Mouse (Mus musculus): Measurements from ENCODE around the gene Vmn2r108. TPM values are rescaled to one million over a fixed set of nuclear protein-coding genes. Genes with fewer than 3 reads are reported as not detected.
"Not testable (repeated sequence)": the region's sequence is repeated elsewhere in the genome, so short reads cannot be mapped to it uniquely, and the experiment has no call there.

Gene Vmn2r108
- polyA plus RNA-seq (2017; shearing (Covaris generic)), result not detected

GRCm38 (mm10) chr17:20481231-20481630 lies at the start of gene Vmn2r108:
Vmn2r108 (minus strand) TSS chr17:20481331.
- ATAC-seq, result no peak

- ATAC-seq, result not testable (repeated sequence)
Measured at GRCm38 (mm10) chr17:20508247-20508646, 27.1 kb upstream of the Vmn2r108 start.

GRCm38 (mm10) chr17:20497858-20498257 lies 16.7 kb upstream of the Vmn2r108 start, which contains the start of gene Vmn1r225:
Vmn1r225 (plus strand) TSS chr17:20498158.
- no peak for ATAC-seq

GRCm38 (mm10) chr17:20473311-20473710 lies 7.8 kb downstream of the Vmn2r108 start:
- ATAC-seq, result no peak

GRCm38 (mm10) chr17:20439263-20439662 lies 41.9 kb downstream of the Vmn2r108 start:
- ATAC-seq, result no peak

GRCm38 (mm10) chr17:20413846-20414245 lies 67.3 kb downstream of the Vmn2r108 start, which contains the start of gene Vmn1r224:
Vmn1r224 (plus strand) TSS chr17:20414146.
- ATAC-seq, result no peak

Other genes starting within 250 kb of the Vmn2r108 start
- gene Vmn2r105, start 246.3 kb downstream of the Vmn2r108 start, polyA plus RNA-seq (2017; shearing (Covaris generic)), result not detected
- not detected for gene Vmn2r106, start 195.8 kb downstream of the Vmn2r108 start, polyA plus RNA-seq (2017; shearing (Covaris generic))
- gene Vmn2r107, start 136.1 kb downstream of the Vmn2r108 start, polyA plus RNA-seq (2017; shearing (Covaris generic)), result not detected
- not detected for gene Vmn1r224, start 67.2 kb downstream of the Vmn2r108 start, polyA plus RNA-seq (2017; shearing (Covaris generic))
- gene Vmn1r225, start 16.8 kb upstream of the Vmn2r108 start, polyA plus RNA-seq (2017; shearing (Covaris generic)), result not detected
- gene Vmn2r109, start 83.4 kb upstream of the Vmn2r108 start, polyA plus RNA-seq (2017; shearing (Covaris generic)), result not detected
- gene Vmn2r110, start 115.1 kb upstream of the Vmn2r108 start, polyA plus RNA-seq (2017; shearing (Covaris generic)), result not detected
- gene Fpr-rs3, start 143.5 kb upstream of the Vmn2r108 start, polyA plus RNA-seq (2017; shearing (Covaris generic)), result not detected
- not detected for gene Vmn1r226, start 201.5 kb upstream of the Vmn2r108 start, polyA plus RNA-seq (2017; shearing (Covaris generic))
- gene Vmn1r227, start 248.5 kb upstream of the Vmn2r108 start, polyA plus RNA-seq (2017; shearing (Covaris generic)), result not detected